In genomic region chr5:113776896-113777226, GRCm38 (mm10) we compare ENCODE assay signal across 14 mouse cellular contexts. TPM values are rescaled to one million over a fixed set of nuclear protein-coding genes. Genes with fewer than 3 reads are reported as not detected.
DNase-seq lines count a peak whose midpoint lies in the region; ATAC-seq and TF ChIP-seq lines count a peak whose summit lies in the region.
"Had no signal": no experiment of that assay in that cellular context is flagged by ENCODE, and none has a peak within 500 bp of the region (broad histone marks: within the 10 kb centered on the region; RNA-seq: fewer than 3 reads in every experiment).

No protein-coding gene starts in this region.

- no peak overlapping the region for H3K4me2 ChIP-seq in lung, postnatal 0 days (replicated peaks; ENCODE audit: low read depth, low read length)
- H3K4me2 ChIP-seq: hindbrain, embryonic 15.5 days; limb, embryonic 13.5 days had no signal

- peak; percentile 33 for DNase-seq in lung, postnatal 0 days (ENCODE audit: low spot score)
- DNase-seq in lung, postnatal 10 days = no peak
- DNase-seq in splenic B cell, adult 2 months (ENCODE audit: low read depth, low spot score) = peak; percentile 87
- DNase-seq in urinary bladder, adult 2 months (ENCODE audit: low spot score) = no peak
- DNase-seq: adrenal gland, postnatal 14 days had no signal

- H3K9ac ChIP-seq in lung, postnatal 0 days (replicated peaks; ENCODE audit: low read depth) = no peak overlapping the region
- H3K9ac ChIP-seq: hindbrain, embryonic 15.5 days; limb, embryonic 13.5 days had no signal

- TF ChIP-seq CTCF in lung, postnatal 0 days (IDR thresholded peaks at IDR 0.05) = no peak

- TF ChIP-seq EP300 in lung, postnatal 0 days (IDR thresholded peaks at IDR 0.05) = no peak

- H3K27me3 ChIP-seq in lung, postnatal 0 days (replicated peaks; ENCODE audit: insufficient read depth, low read length) = no peaks in the 10 kb centered on the region
- no peaks in the 10 kb centered on the region for H3K27me3 ChIP-seq in splenic B cell, adult 2 months (ENCODE audit: control insufficient read depth, insufficient read depth, low read length, poor library complexity, severe bottlenecking)
- H3K27me3 ChIP-seq: hindbrain, embryonic 15.5 days; limb, embryonic 13.5 days had no signal

- no peak for ATAC-seq in lung, postnatal 0 days
- ATAC-seq in common myeloid progenitor, adult 5-6 weeks (replicated peaks; ENCODE audit: low read depth, poor library complexity, severe bottlenecking) = peak; percentile 70
- ATAC-seq in erythroblast, adult 5-6 weeks (replicated peaks; ENCODE audit: low FRiP score, poor library complexity, severe bottlenecking) = no peak
- ATAC-seq: midbrain, embryonic 16.5 days had no signal

- 79% methylated on average over 8 of the region's 8 CpGs for WGBS in lung, postnatal 0 days
- 2% methylated on average over 8 of the region's 8 CpGs for WGBS in macrophage (ENCODE audit: missing documents)

- H3K9me3 ChIP-seq in lung, postnatal 0 days (ENCODE audit: low read length) = no peaks in the 10 kb centered on the region
- H3K9me3 ChIP-seq: hindbrain, embryonic 15.5 days; limb, embryonic 13.5 days had no signal

- H3K4me1 ChIP-seq in lung, postnatal 0 days (ENCODE audit: insufficient read depth, low read depth, low read length) = 0 out of 2 replicates have a peak, but pooled peaks cover 2% of the 10 kb centered on the region

- H3K4me3 ChIP-seq in lung, postnatal 0 days (ENCODE audit: low read depth, low read length) = no peak overlapping the region
- H3K4me3 ChIP-seq in macrophage (ENCODE audit: inconsistent target) = no peak overlapping the region
- H3K4me3 ChIP-seq: heart, adult 2 months; hindbrain, embryonic 15.5 days; limb, embryonic 13.5 days had no signal

- H3K27ac ChIP-seq in lung, postnatal 0 days (ENCODE audit: low read length) = no peak overlapping the region
- peak overlapping the region; percentile 90 for H3K27ac ChIP-seq in macrophage
- H3K27ac ChIP-seq: heart, adult 2 months; hindbrain, embryonic 15.5 days; limb, embryonic 13.5 days; stomach, postnatal 0 days had no signal

- H3K79me2 ChIP-seq in macrophage (ENCODE audit: inconsistent target) = peaks cover 5% of the 10 kb centered on the region

- peaks cover 22% of the 10 kb centered on the region for H3K36me3 ChIP-seq in lung, postnatal 0 days (ENCODE audit: insufficient read depth, low read length)
- peaks cover 15% of the 10 kb centered on the region; the same call in 1 of the 2 replicates for H3K36me3 ChIP-seq in macrophage (ENCODE audit: inconsistent target)
- peaks cover 6% of the 10 kb centered on the region for H3K36me3 ChIP-seq in splenic B cell, adult 2 months (ENCODE audit: control insufficient read depth, insufficient read depth, low read length, poor library complexity, severe bottlenecking)

RNA-seq across cellular contexts. Expression of gene Iscu, which starts 4.3 kb away (rescaled TPM):
- 197 and 225 TPM in 2 replicates for polyA plus RNA-seq in lung, postnatal 0 days (2015; fragmentation: Nextera tagmentation; extraction: Ambion mirVana)
- 78.7 and 91.1 TPM in 2 replicates for total RNA-seq in common myeloid progenitor, adult 5-6 weeks (2017)
- 10 to 100 TPM; 10.4 to 34.5 (median 22.7) TPM for total RNA-seq in macrophage (2018; cell fraction: chromatin; rRNA removed)
- total RNA-seq in macrophage (2018; cell fraction: cytosol; rRNA removed) = 100 to 1,000 TPM in 24 of 26 experiments, 10 to 100 TPM in 2; 93.4 to 153 (median 116) TPM
- total RNA-seq in macrophage (2018; cell fraction: nucleus; rRNA removed) = 10 to 100 TPM; 18.5 to 43.5 (median 31.0) TPM
- 106 to 116 TPM (median 106 TPM) in 3 replicates for polyA plus RNA-seq in macrophage (2018)
- polyA plus RNA-seq in urinary bladder, adult 2 months (2012; rRNA removed) = 214 and 229 TPM in 2 replicates
- 137 and 178 TPM in 2 replicates for total RNA-seq in erythroblast, adult 5-6 weeks (2015; ENCODE audit: low replicate concordance)
- total RNA-seq in erythroblast, adult 5-6 weeks (2017; ENCODE audit: low replicate concordance) = 139 and 170 TPM in 2 replicates

RNA-seq across cellular contexts. Expression of gene Sart3, which starts 4.6 kb away (rescaled TPM):
- polyA plus RNA-seq in lung, postnatal 0 days (2015; fragmentation: Nextera tagmentation; extraction: Ambion mirVana) = 12.8 and 16.9 TPM in 2 replicates
- total RNA-seq in common myeloid progenitor, adult 5-6 weeks (2017) = 45.7 and 62.7 TPM in 2 replicates
- total RNA-seq in macrophage (2018; cell fraction: chromatin; rRNA removed) = 100 to 1,000 TPM in 8 of 26 experiments, 10 to 100 TPM in 18; 28.8 to 126 (median 84.7) TPM
- total RNA-seq in macrophage (2018; cell fraction: cytosol; rRNA removed) = 10 to 100 TPM; 12.7 to 28.3 (median 19.1) TPM
- 10 to 100 TPM; 13.4 to 63.7 (median 40.5) TPM for total RNA-seq in macrophage (2018; cell fraction: nucleus; rRNA removed)
- 19.3 to 20.3 TPM (median 20.2 TPM) in 3 replicates for polyA plus RNA-seq in macrophage (2018)
- 17.0 and 22.8 TPM in 2 replicates for polyA plus RNA-seq in urinary bladder, adult 2 months (2012; rRNA removed)
- total RNA-seq in erythroblast, adult 5-6 weeks (2015; ENCODE audit: low replicate concordance) = 4.0 and 6.1 TPM in 2 replicates
- 13.8 and 23.1 TPM in 2 replicates for total RNA-seq in erythroblast, adult 5-6 weeks (2017; ENCODE audit: low replicate concordance)

RNA-seq across cellular contexts. Expression of gene Tmem119, which starts 23.5 kb away (rescaled TPM):
- polyA plus RNA-seq in lung, postnatal 0 days (2015; fragmentation: Nextera tagmentation; extraction: Ambion mirVana) = 107 and 110 TPM in 2 replicates
- total RNA-seq in common myeloid progenitor, adult 5-6 weeks (2017) = 2.7 and 3.6 TPM in 2 replicates
- 1 to 10 TPM in 1 of 26 experiments, under 1 TPM in 3, not detected in 22; 0.33 to 8.2 (median 0.53) TPM for total RNA-seq in macrophage (2018; cell fraction: chromatin; rRNA removed)
- 1 to 10 TPM in 2 of 26 experiments, under 1 TPM in 23, not detected in 1; 0.06 to 1.2 (median 0.29) TPM for total RNA-seq in macrophage (2018; cell fraction: cytosol; rRNA removed)
- total RNA-seq in macrophage (2018; cell fraction: nucleus; rRNA removed) = 1 to 10 TPM in 2 of 26 experiments, under 1 TPM in 12, not detected in 12; 0.23 to 1.9 (median 0.42) TPM
- 0.27 to 1.2 TPM in 2 of 3 replicates, not detected in the other for polyA plus RNA-seq in macrophage (2018)
- polyA plus RNA-seq in urinary bladder, adult 2 months (2012; rRNA removed) = 42.0 and 42.1 TPM in 2 replicates
- 2.7 TPM in 1 of 2 replicates, not detected in the other for total RNA-seq in erythroblast, adult 5-6 weeks (2015; ENCODE audit: low replicate concordance)
- 1.1 TPM in 1 of 2 replicates, not detected in the other for total RNA-seq in erythroblast, adult 5-6 weeks (2017; ENCODE audit: low replicate concordance)

RNA-seq across cellular contexts. Expression of gene Ficd, which starts 41.3 kb away (rescaled TPM):
- 6.7 and 6.8 TPM in 2 replicates for polyA plus RNA-seq in lung, postnatal 0 days (2015; fragmentation: Nextera tagmentation; extraction: Ambion mirVana)
- 0.50 and 0.58 TPM in 2 replicates for total RNA-seq in common myeloid progenitor, adult 5-6 weeks (2017)
- total RNA-seq in macrophage (2018; cell fraction: chromatin; rRNA removed) = 1 to 10 TPM in 17 of 26 experiments, under 1 TPM in 9; 0.34 to 5.4 (median 1.6) TPM
- total RNA-seq in macrophage (2018; cell fraction: cytosol; rRNA removed) = 1 to 10 TPM; 1.9 to 8.4 (median 6.7) TPM
- total RNA-seq in macrophage (2018; cell fraction: nucleus; rRNA removed) = 1 to 10 TPM; 1.5 to 9.1 (median 5.5) TPM
- 5.1 to 5.8 TPM (median 5.5 TPM) in 3 replicates for polyA plus RNA-seq in macrophage (2018)
- 6.2 and 7.8 TPM in 2 replicates for polyA plus RNA-seq in urinary bladder, adult 2 months (2012; rRNA removed)
- 1.3 TPM in 1 of 2 replicates, not detected in the other for total RNA-seq in erythroblast, adult 5-6 weeks (2015; ENCODE audit: low replicate concordance)
- total RNA-seq in erythroblast, adult 5-6 weeks (2017; ENCODE audit: low replicate concordance) = 0.56 and 0.94 TPM in 2 replicates

RNA-seq across cellular contexts. Expression of gene 1700069L16Rik, which starts 52.3 kb away (rescaled TPM):
- not detected in 2 replicates for polyA plus RNA-seq in lung, postnatal 0 days (2015; fragmentation: Nextera tagmentation; extraction: Ambion mirVana)
- total RNA-seq in common myeloid progenitor, adult 5-6 weeks (2017) = not detected in 2 replicates
- total RNA-seq in macrophage (2018; cell fraction: chromatin; rRNA removed) = not detected
- total RNA-seq in macrophage (2018; cell fraction: cytosol; rRNA removed) = not detected
- not detected for total RNA-seq in macrophage (2018; cell fraction: nucleus; rRNA removed)
- not detected in 3 replicates for polyA plus RNA-seq in macrophage (2018)
- polyA plus RNA-seq in urinary bladder, adult 2 months (2012; rRNA removed) = not detected in 2 replicates
- total RNA-seq in erythroblast, adult 5-6 weeks (2015; ENCODE audit: low replicate concordance) = not detected in 2 replicates
- total RNA-seq in erythroblast, adult 5-6 weeks (2017; ENCODE audit: low replicate concordance) = not detected in 2 replicates
- total RNA-seq: adrenal gland, postnatal 14 days; heart, adult 2 months had no signal
- polyA plus RNA-seq: forebrain, embryonic 11.5 days; heart, adult 2 months; hindbrain, embryonic 15.5 days; limb, embryonic 13.5 days; midbrain, embryonic 16.5 days; stomach, postnatal 0 days had no signal

Comparison
In these comparisons a context has a peak if more than half of its experiments do, and no peak if none do; other contexts are left out.
1. DNase-seq: peak in lung, postnatal 0 days (single experiment) and splenic B cell, adult 2 months (single experiment); none in lung, postnatal 10 days (single experiment) and urinary bladder, adult 2 months (single experiment).
2. RNA of gene Tmem119, which starts 23.5 kb away (polyA plus RNA-seq): 107 to 110 TPM in lung, postnatal 0 days and 42.0 to 42.1 TPM in urinary bladder, adult 2 months; 0.27 to 1.2 TPM in macrophage; every median in the first group is over 10 times any median in the second.